Mouse (Mus musculus) midbrain, embryonic 13.5 days (tissue): ENCODE results near the gene Lef1. TPM values are rescaled to one million over a fixed set of nuclear protein-coding genes. Genes with fewer than 3 reads are reported as not detected.

Experiments used
- ATAC-seq: fragments of 200-750 bp; cut with Nextera tagmentation; 2 replicates; pipeline ENCODE4 v1.8.0; 2017; ENCODE audit warnings: mild to moderate bottlenecking, moderate TSS enrichment, moderate library complexity
- H3K27ac ChIP-seq: fragments of 300-500 bp; sonication (generic); 2 replicates; pipeline ENCODE4 v1.5.1; 2015; ENCODE audit warnings: inconsistent platforms, mild to moderate bottlenecking, moderate library complexity
- H3K27me3 ChIP-seq: fragments of 300-500 bp; sonication (generic); 2 replicates; pipeline ENCODE4 v1.6.1; 2015; ENCODE audit warnings: mild to moderate bottlenecking, inconsistent platforms
- H3K36me3 ChIP-seq: fragments of 300-500 bp; sonication (generic); 2 replicates; pipeline ENCODE4 v1.6.1; 2015; ENCODE audit warnings: mild to moderate bottlenecking, inconsistent platforms
- H3K4me1 ChIP-seq: fragments of 300-500 bp; sonication (generic); replicated peaks from 2 replicates; pipeline ENCODE4 v1.6.1; 2015; ENCODE audit warnings: inconsistent platforms
- H3K4me2 ChIP-seq: fragments of 300-500 bp; sonication (generic); replicated peaks from 2 replicates; pipeline ENCODE4 v1.6.1; 2015; ENCODE audit warnings: moderate library complexity, mild to moderate bottlenecking, inconsistent platforms
- H3K4me3 ChIP-seq: fragments of 300-500 bp; sonication (generic); replicated peaks from 2 replicates; pipeline ENCODE4 v1.5.1; 2015; ENCODE audit warnings: mild to moderate bottlenecking, inconsistent platforms
- H3K9ac ChIP-seq: fragments of 300-500 bp; sonication (generic); replicated peaks from 2 replicates; pipeline ENCODE4 v1.6.1; 2015; ENCODE audit warnings: mild to moderate bottlenecking, inconsistent platforms
- H3K9me3 ChIP-seq: fragments of 300-500 bp; sonication (generic); 2 replicates; pipeline ENCODE4 v1.6.1; 2016; ENCODE audit warnings: mild to moderate bottlenecking, inconsistent platforms
- WGBS: fragments of 180-500 bp; shearing (Covaris S2); methylation state at CpG from one replicate; pipeline ENCODE4 v1.1.7; 2015; 5-methylcytosine and 5-hydroxymethylcytosine counted together
- polyA plus RNA-seq: library from polyadenylated mRNA; unstranded; fragments of >200 nt; fragmentation: Nextera tagmentation; extraction: Ambion mirVana; gene quantifications from 2 replicates; pipeline ENCODE4 v1.2.1, GENCODE M21; 2015

Lef1 gene
- polyA plus RNA-seq, 1 experiment from 2014 or later = 86.0 TPM

GRCm38 (mm10) chr3:131202311-131202710, 92.0 kb downstream of the Lef1 start:
- WGBS = 27% methylated on average over 7 of the region's 7 CpGs
- Histone ChIP-seq H3K27me3 (no peaks in the 10 kb centered on the region), H3K4me3 (no peak overlapping the region), H3K9me3 (no peaks in the 10 kb centered on the region), H3K27ac (no peak overlapping the region), H3K4me1 (peaks cover 13% of the 10 kb centered on the region), H3K36me3 (peaks cover 10% of the 10 kb centered on the region), H3K4me2 (no peak overlapping the region), H3K9ac (no peak overlapping the region)
- peak; percentile 70; the same call in 1 of the 2 replicates for ATAC-seq

GRCm38 (mm10) chr3:131207846-131208245, 97.6 kb downstream of the Lef1 start:
- Histone ChIP-seq H3K4me1 (0 out of 2 replicates have a peak, but pooled peaks cover 8% of the 10 kb centered on the region), H3K27me3 (no peaks in the 10 kb centered on the region), H3K9me3 (no peaks in the 10 kb centered on the region), H3K4me3 (no peak overlapping the region), H3K4me2 (no peak overlapping the region), H3K27ac (no peak overlapping the region), H3K9ac (no peak overlapping the region), H3K36me3 (peaks cover 16% of the 10 kb centered on the region)
- peak; percentile 48; the same call in 1 of the 2 replicates for ATAC-seq
- 79% methylated on average over 5 of the region's 5 CpGs for WGBS

- Histone ChIP-seq H3K9ac (no peak overlapping the region), H3K4me2 (no peak overlapping the region), H3K4me1 (0 out of 2 replicates have a peak, but pooled peaks cover 8% of the 10 kb centered on the region), H3K4me3 (no peak overlapping the region), H3K9me3 (no peaks in the 10 kb centered on the region), H3K27ac (no peak overlapping the region), H3K36me3 (peaks cover 16% of the 10 kb centered on the region), H3K27me3 (no peaks in the 10 kb centered on the region)
- peak; percentile 48; the same call in 1 of the 2 replicates for ATAC-seq
- 57% methylated on average over 13 of the region's 13 CpGs for WGBS
These were observed 98.1 kb downstream of the Lef1 start for GRCm38 (mm10) chr3:131208265-131208891.

- Histone ChIP-seq H3K9ac (no peak overlapping the region), H3K4me1 (0 out of 2 replicates have a peak, but pooled peaks cover 8% of the 10 kb centered on the region), H3K9me3 (no peaks in the 10 kb centered on the region), H3K27me3 (no peaks in the 10 kb centered on the region), H3K36me3 (0 out of 2 replicates have a peak, but pooled peaks cover 11% of the 10 kb centered on the region), H3K4me3 (no peak overlapping the region), H3K27ac (no peak overlapping the region), H3K4me2 (no peak overlapping the region)
- 84% methylated on average over 7 of the region's 7 CpGs for WGBS
- ATAC-seq = no peak
These were observed 101.9 kb downstream of the Lef1 start for GRCm38 (mm10) chr3:131212200-131212599.

GRCm38 (mm10) chr3:131214060-131214658, 103.9 kb downstream of the Lef1 start:
- Histone ChIP-seq H3K27ac (no peak overlapping the region), H3K9ac (no peak overlapping the region), H3K4me3 (no peak overlapping the region), H3K36me3 (peaks cover 15% of the 10 kb centered on the region; the same call in 1 of the 2 replicates), H3K4me2 (no peak overlapping the region), H3K27me3 (no peaks in the 10 kb centered on the region), H3K4me1 (no peaks in the 10 kb centered on the region), H3K9me3 (no peaks in the 10 kb centered on the region)
- WGBS = 91% methylated on average over 9 of the region's 9 CpGs
- ATAC-seq = no peak

- Histone ChIP-seq H3K4me3 (no peak overlapping the region), H3K36me3 (peaks cover 17% of the 10 kb centered on the region; the same call in 1 of the 2 replicates), H3K9ac (no peak overlapping the region), H3K27me3 (no peaks in the 10 kb centered on the region), H3K27ac (no peak overlapping the region), H3K4me1 (no peaks in the 10 kb centered on the region), H3K4me2 (no peak overlapping the region), H3K9me3 (no peaks in the 10 kb centered on the region)
- ATAC-seq = peak; percentile 58; the same call in 1 of the 2 replicates
- WGBS = 69% methylated on average over 9 of the region's 9 CpGs
These were observed 104.6 kb downstream of the Lef1 start for GRCm38 (mm10) chr3:131214841-131215240.

GRCm38 (mm10) chr3:131218636-131219390, 108.5 kb downstream of the Lef1 start:
- peaks cover 20% of the 10 kb centered on the region; the same call in 1 of the 2 replicates for H3K36me3 ChIP-seq
- no peaks in the 10 kb centered on the region for H3K9me3 ChIP-seq
- no peaks in the 10 kb centered on the region for H3K4me1 ChIP-seq
- H3K27ac ChIP-seq = no peak overlapping the region
- 90% methylated on average over 14 of the region's 14 CpGs for WGBS
- no peak overlapping the region for H3K4me2 ChIP-seq
- no peak overlapping the region for H3K9ac ChIP-seq
- ATAC-seq = no peak
- H3K27me3 ChIP-seq = no peaks in the 10 kb centered on the region
- H3K4me3 ChIP-seq = no peak overlapping the region

- H3K4me2 ChIP-seq = no peak overlapping the region
- H3K4me1 ChIP-seq = no peaks in the 10 kb centered on the region
- H3K4me3 ChIP-seq = no peak overlapping the region
- 0 out of 2 replicates have a peak, but pooled peaks have one; percentile 9 for ATAC-seq
- H3K9ac ChIP-seq = no peak overlapping the region
- H3K9me3 ChIP-seq = no peaks in the 10 kb centered on the region
- 73% methylated on average over 6 of the region's 6 CpGs for WGBS
- peaks cover 3% of the 10 kb centered on the region; the same call in 1 of the 2 replicates for H3K36me3 ChIP-seq
- H3K27ac ChIP-seq = no peak overlapping the region
- no peaks in the 10 kb centered on the region for H3K27me3 ChIP-seq
These were observed 117.8 kb downstream of the Lef1 start for GRCm38 (mm10) chr3:131228083-131228482.

GRCm38 (mm10) chr3:131237061-131237460, 126.8 kb downstream of the Lef1 start:
- no peak overlapping the region for H3K9ac ChIP-seq
- H3K27me3 ChIP-seq = no peaks in the 10 kb centered on the region
- peaks cover 6% of the 10 kb centered on the region; the same call in 1 of the 2 replicates for H3K4me1 ChIP-seq
- no peak overlapping the region for H3K4me3 ChIP-seq
- WGBS = 78% methylated on average over 6 of the region's 6 CpGs
- no peak overlapping the region for H3K27ac ChIP-seq
- H3K4me2 ChIP-seq = no peak overlapping the region
- no peaks in the 10 kb centered on the region for H3K36me3 ChIP-seq
- no peak for ATAC-seq
- no peaks in the 10 kb centered on the region for H3K9me3 ChIP-seq

GRCm38 (mm10) chr3:131237785-131238633, 127.7 kb downstream of the Lef1 start:
- H3K4me3 ChIP-seq = no peak overlapping the region

More at GRCm38 (mm10) chr3:131237785-131238633, 127.7 kb downstream of the Lef1 start:
- H3K27me3 ChIP-seq = no peaks in the 10 kb centered on the region
- peaks cover 6% of the 10 kb centered on the region; the same call in 1 of the 2 replicates for H3K4me1 ChIP-seq
- WGBS = 61% methylated on average over 19 of the region's 19 CpGs
- H3K4me2 ChIP-seq = peak overlapping the region; percentile 39
- peak overlapping the region; percentile 46; the same call in 1 of the 2 replicates for H3K9ac ChIP-seq
- no peaks in the 10 kb centered on the region for H3K9me3 ChIP-seq
- peak; percentile 89 for ATAC-seq
- no peaks in the 10 kb centered on the region for H3K36me3 ChIP-seq
- no peak overlapping the region for H3K27ac ChIP-seq
